Mouse (Mus musculus): ENCODE results near the gene Nucks1. TPM values are rescaled to one million over a fixed set of nuclear protein-coding genes. Genes with fewer than 3 reads are reported as not detected.
A peak's percentile ranks its signal among the peaks of the same experiment; 100 is the strongest.

Nucks1 gene
- polyA plus RNA-seq, 1 experiment = 4.7 TPM

DNA sequence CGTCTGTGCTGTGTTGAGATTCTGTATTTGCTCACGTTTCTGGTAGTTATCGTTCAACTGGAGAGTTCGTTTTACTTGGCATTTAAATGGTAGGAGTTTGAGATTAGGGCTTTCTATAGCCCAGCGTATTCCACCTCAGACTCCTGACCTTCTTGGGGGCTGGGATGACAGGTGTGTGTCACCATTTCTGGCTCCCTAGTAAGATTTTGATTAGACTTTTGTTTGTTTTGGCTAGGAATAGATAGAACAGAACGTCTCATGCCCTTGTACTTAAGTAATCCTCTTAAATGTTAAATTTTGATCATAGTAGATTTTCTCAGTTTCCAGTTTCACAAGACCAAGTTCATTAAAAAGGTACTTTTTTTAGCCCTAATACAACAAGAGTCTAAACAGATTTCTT lies 7.3 kb downstream of the Nucks1 start:
- no peak for TF ChIP-seq CTCF (IDR thresholded peaks at IDR 0.05; ENCODE audit: control insufficient read depth, insufficient read depth, insufficient replicate concordance, low read depth, low read length)
- no peak for TF ChIP-seq POLR2A (IDR thresholded peaks at IDR 0.05; ENCODE audit: control insufficient read depth, low read depth, low read length)
- Histone ChIP-seq H3K4me1 (ENCODE audit: control insufficient read depth, insufficient read depth, low read length) (no peaks in the 10 kb centered on the region), H3K27me3 (ENCODE audit: control insufficient read depth, insufficient read depth, low read length) (no peaks in the 10 kb centered on the region), H3K36me3 (ENCODE audit: control insufficient read depth, insufficient read depth, low read length) (no peaks in the 10 kb centered on the region), H3K4me3 (ENCODE audit: control insufficient read depth, low read depth, low read length) (no peak overlapping the region), H3K27ac (ENCODE audit: control insufficient read depth, insufficient read depth, low read depth, low read length) (no peak overlapping the region)

DNA sequence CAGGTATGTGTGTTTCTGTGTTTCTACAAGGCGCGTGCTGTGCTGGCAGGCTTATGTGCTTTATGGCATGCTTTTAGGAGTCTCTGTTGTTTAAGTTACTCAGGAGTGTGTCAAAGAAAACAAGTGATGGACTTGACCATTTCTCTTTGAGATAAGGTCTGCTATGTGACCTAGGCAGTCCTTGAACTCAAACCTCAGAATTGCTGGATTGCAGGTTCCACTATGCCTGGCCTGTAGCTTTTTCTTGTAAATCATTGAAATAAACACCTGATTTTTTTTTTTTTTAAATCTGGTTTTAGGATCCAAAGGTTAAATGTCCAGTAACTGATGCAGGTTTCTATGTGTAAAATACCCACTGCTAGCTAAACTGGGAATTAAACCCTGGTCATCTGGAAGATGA lies 8.7 kb downstream of the Nucks1 start:
- H3K27ac ChIP-seq (ENCODE audit: control insufficient read depth, insufficient read depth, low read depth, low read length) = no peak overlapping the region
- H3K4me3 ChIP-seq (ENCODE audit: control insufficient read depth, low read depth, low read length) = no peak overlapping the region
- TF ChIP-seq CTCF (IDR thresholded peaks at IDR 0.05; ENCODE audit: control insufficient read depth, insufficient read depth, insufficient replicate concordance, low read depth, low read length) = no peak
- TF ChIP-seq POLR2A (IDR thresholded peaks at IDR 0.05; ENCODE audit: control insufficient read depth, low read depth, low read length) = no peak
- no peaks in the 10 kb centered on the region for H3K27me3 ChIP-seq (ENCODE audit: control insufficient read depth, insufficient read depth, low read length)
- H3K4me1 ChIP-seq (ENCODE audit: control insufficient read depth, insufficient read depth, low read length) = no peaks in the 10 kb centered on the region
- H3K36me3 ChIP-seq (ENCODE audit: control insufficient read depth, insufficient read depth, low read length) = no peaks in the 10 kb centered on the region

DNA sequence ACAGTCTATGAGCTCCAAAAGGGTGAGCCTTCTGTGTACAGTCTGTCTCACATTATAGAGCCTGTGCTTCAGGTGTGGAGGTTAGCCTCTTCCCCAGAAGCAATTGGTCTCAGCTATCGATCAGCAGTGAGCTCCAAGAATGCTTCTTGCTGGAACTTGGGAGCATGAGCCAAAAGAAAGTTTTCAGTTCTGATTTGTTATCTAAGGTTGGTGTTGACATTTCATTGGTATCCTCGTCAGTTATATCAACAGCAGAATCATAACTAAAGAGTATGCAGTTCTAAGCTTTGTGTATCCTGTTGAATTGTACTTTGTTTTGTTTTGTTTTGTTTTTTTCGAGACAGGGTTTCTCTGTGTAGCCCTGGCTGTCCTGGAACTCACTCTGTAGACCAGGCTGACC lies 11.8 kb downstream of the Nucks1 start:
- Histone ChIP-seq H3K27me3 (ENCODE audit: control insufficient read depth, insufficient read depth, low read length) (no peaks in the 10 kb centered on the region), H3K4me3 (ENCODE audit: control insufficient read depth, low read depth, low read length) (no peak overlapping the region), H3K4me1 (ENCODE audit: control insufficient read depth, insufficient read depth, low read length) (no peaks in the 10 kb centered on the region), H3K27ac (ENCODE audit: control insufficient read depth, insufficient read depth, low read depth, low read length) (no peak overlapping the region), H3K36me3 (ENCODE audit: control insufficient read depth, insufficient read depth, low read length) (no peaks in the 10 kb centered on the region)
- TF ChIP-seq CTCF (IDR thresholded peaks at IDR 0.05; ENCODE audit: control insufficient read depth, insufficient read depth, insufficient replicate concordance, low read depth, low read length) (no peak), POLR2A (IDR thresholded peaks at IDR 0.05; ENCODE audit: control insufficient read depth, low read depth, low read length) (no peak)

DNA sequence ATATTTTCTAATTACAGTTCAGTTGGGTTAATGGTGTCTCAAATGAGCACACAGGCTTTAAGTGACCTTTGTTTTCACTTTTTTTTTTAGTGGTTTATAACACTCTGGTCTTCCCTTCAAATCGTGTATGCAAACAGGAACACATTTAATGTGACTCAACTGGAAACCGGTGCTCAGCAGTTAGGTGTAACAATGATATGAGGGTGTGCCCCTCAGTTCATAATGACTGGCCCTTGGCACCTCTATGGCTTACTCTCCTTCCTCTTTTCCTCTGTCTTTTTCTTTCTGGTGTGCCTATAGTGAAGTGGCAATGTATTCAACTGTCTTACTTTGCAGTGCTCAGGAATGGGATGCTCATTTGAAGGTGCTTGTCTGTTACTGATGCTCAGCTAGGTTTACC lies 23.1 kb downstream of the Nucks1 start:
- H3K27me3 ChIP-seq (ENCODE audit: control insufficient read depth, insufficient read depth, low read length) = no peaks in the 10 kb centered on the region

DNA sequence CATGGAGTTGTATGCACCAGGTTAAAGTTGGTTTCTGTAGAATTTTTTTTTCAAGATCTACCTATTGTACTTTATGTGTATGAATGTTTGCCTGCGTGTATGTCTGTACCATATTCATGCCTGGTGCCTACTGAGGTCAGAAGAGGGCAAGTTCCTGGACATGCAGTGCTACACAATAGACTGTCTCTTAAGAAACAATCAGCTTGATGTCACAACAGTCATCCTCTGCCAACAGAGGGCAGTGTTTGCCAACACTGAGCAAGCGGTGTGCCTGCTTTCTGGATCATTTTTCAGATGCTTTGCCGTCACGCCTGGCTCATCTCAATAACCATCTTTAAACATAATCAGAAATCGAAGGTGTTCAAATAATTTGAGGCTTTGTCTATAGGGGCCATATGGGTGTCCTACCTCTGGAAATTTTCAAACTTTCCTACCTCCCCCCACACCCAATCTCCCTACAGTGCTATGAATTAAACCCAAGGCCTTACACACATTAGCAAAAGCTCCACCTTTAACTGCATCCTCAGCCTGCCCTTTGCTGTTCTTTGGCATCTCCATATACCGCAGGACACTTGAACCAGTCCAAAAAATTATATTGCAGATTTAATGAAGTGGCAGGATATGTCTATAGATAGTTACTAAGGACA lies 27.4 kb downstream of the Nucks1 start:
- Histone ChIP-seq H3K4me3 (ENCODE audit: control insufficient read depth, low read depth, low read length) (no peak overlapping the region), H3K36me3 (ENCODE audit: control insufficient read depth, insufficient read depth, low read length) (no peaks in the 10 kb centered on the region), H3K4me1 (ENCODE audit: control insufficient read depth, insufficient read depth, low read length) (no peaks in the 10 kb centered on the region), H3K27me3 (ENCODE audit: control insufficient read depth, insufficient read depth, low read length) (no peaks in the 10 kb centered on the region), H3K27ac (ENCODE audit: control insufficient read depth, insufficient read depth, low read depth, low read length) (no peak overlapping the region)
- TF ChIP-seq POLR2A (IDR thresholded peaks at IDR 0.05; ENCODE audit: control insufficient read depth, low read depth, low read length) = no peak
- peak; percentile 65; the same call in 1 of the 2 replicates for TF ChIP-seq CTCF (IDR thresholded peaks at IDR 0.05; ENCODE audit: control insufficient read depth, insufficient read depth, insufficient replicate concordance, low read depth, low read length)

More for the DNA sequence above, 23.1 kb downstream of the Nucks1 start:
- Histone ChIP-seq H3K4me1 (ENCODE audit: control insufficient read depth, insufficient read depth, low read length) (no peaks in the 10 kb centered on the region), H3K27ac (ENCODE audit: control insufficient read depth, insufficient read depth, low read depth, low read length) (no peak overlapping the region), H3K4me3 (ENCODE audit: control insufficient read depth, low read depth, low read length) (no peak overlapping the region), H3K36me3 (ENCODE audit: control insufficient read depth, insufficient read depth, low read length) (peaks cover 3% of the 10 kb centered on the region; the same call in 1 of the 2 replicates)
- no peak for TF ChIP-seq POLR2A (IDR thresholded peaks at IDR 0.05; ENCODE audit: control insufficient read depth, low read depth, low read length)
- TF ChIP-seq CTCF (IDR thresholded peaks at IDR 0.05; ENCODE audit: control insufficient read depth, insufficient read depth, insufficient replicate concordance, low read depth, low read length) = no peak

DNA sequence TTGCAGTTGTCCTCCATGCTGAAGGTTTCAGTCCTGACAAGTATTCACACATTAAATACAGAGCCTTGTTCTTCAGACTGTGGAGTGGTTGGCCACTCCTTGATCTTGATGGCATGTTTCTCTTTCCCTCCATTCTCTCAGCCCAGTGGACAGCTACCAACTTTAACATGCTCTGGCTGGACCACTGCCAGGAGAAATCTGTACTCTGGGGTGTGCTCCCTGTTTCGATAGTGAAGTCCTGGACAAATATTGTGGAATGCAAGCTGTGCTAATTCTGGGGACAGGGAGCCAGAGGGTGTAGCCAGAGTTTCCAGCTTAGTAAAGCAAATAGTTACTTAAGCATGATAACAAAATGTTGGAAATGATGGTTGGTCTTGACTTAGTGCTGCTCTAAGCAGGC lies 28.5 kb downstream of the Nucks1 start:
- Histone ChIP-seq H3K4me3 (ENCODE audit: control insufficient read depth, low read depth, low read length) (no peak overlapping the region), H3K27ac (ENCODE audit: control insufficient read depth, insufficient read depth, low read depth, low read length) (no peak overlapping the region), H3K4me1 (ENCODE audit: control insufficient read depth, insufficient read depth, low read length) (no peaks in the 10 kb centered on the region), H3K36me3 (ENCODE audit: control insufficient read depth, insufficient read depth, low read length) (no peaks in the 10 kb centered on the region), H3K27me3 (ENCODE audit: control insufficient read depth, insufficient read depth, low read length) (no peaks in the 10 kb centered on the region)
- TF ChIP-seq POLR2A (IDR thresholded peaks at IDR 0.05; ENCODE audit: control insufficient read depth, low read depth, low read length) (no peak), CTCF (IDR thresholded peaks at IDR 0.05; ENCODE audit: control insufficient read depth, insufficient read depth, insufficient replicate concordance, low read depth, low read length) (no peak)

DNA sequence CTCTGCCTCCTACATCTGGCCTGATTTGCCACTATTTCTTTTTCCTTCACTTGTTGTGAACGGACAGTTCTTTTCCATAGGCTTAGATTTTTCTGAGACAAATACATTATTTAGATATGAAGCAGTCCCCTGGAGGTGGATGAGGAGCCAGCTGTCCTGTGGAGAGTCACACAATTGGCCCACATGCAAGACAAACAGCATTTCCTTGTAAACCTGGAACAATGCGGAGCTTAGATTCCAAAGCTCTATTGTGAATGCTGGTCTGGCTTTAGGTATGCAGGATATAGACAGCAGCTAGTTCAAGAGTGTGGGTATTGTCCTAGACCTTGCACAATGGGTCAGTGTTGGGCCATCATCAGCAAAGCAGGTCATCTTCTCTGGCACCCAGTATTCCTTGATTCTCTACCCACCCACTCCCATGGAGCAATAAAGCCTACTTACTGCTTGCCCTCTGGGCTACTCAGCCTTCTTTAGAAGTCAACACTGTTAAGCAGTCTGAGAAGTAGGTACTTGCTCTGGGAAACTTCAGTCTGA lies 30.4 kb downstream of the Nucks1 start:
- TF ChIP-seq CTCF (IDR thresholded peaks at IDR 0.05; ENCODE audit: control insufficient read depth, insufficient read depth, insufficient replicate concordance, low read depth, low read length) = no peak
- TF ChIP-seq POLR2A (IDR thresholded peaks at IDR 0.05; ENCODE audit: control insufficient read depth, low read depth, low read length) = no peak
- Histone ChIP-seq H3K27ac (ENCODE audit: control insufficient read depth, insufficient read depth, low read depth, low read length) (no peak overlapping the region), H3K4me3 (ENCODE audit: control insufficient read depth, low read depth, low read length) (no peak overlapping the region), H3K27me3 (ENCODE audit: control insufficient read depth, insufficient read depth, low read length) (no peaks in the 10 kb centered on the region), H3K36me3 (ENCODE audit: control insufficient read depth, insufficient read depth, low read length) (no peaks in the 10 kb centered on the region), H3K4me1 (ENCODE audit: control insufficient read depth, insufficient read depth, low read length) (no peaks in the 10 kb centered on the region)

All from testis, adult 2 months (tissue).